Mouse (Mus musculus) ES-E14 (cell line): ENCODE data around the gene Slco2a1. TPM values are rescaled to one million over a fixed set of nuclear protein-coding genes. Genes with fewer than 3 reads are reported as not detected.

Experiments used
- DNase-seq: peaks from one replicate; pipeline ENCODE4 v3.0.0-alpha.2; 2013; ENCODE audit warnings: low read depth, low spot score
- H3K27ac ChIP-seq: 2 replicates; pipeline ENCODE4 v1.5.1; 2012; ENCODE audit warnings: low read depth, mild to moderate bottlenecking, low read length, moderate library complexity, mixed read lengths; ENCODE audit not compliant: poor library complexity, insufficient read depth, severe bottlenecking
- H3K36me3 ChIP-seq: 2 replicates; pipeline ENCODE4 v1.6.1; 2012; ENCODE audit warnings: mild to moderate bottlenecking, low read length, moderate library complexity, mixed read lengths; ENCODE audit not compliant: control insufficient read depth, poor library complexity, insufficient read depth, severe bottlenecking
- H3K4me1 ChIP-seq, 2 experiments: fragments of 150-350 bp in 1 of 2; sonication (generic) in 1 of 2; 2 replicates each; pipeline ENCODE4 v1.6.1; 2012; ENCODE audit warnings: low read length in 2 of 2, mild to moderate bottlenecking in 1 of 2, mixed read lengths in 1 of 2; ENCODE audit not compliant: control insufficient read depth in 2 of 2, insufficient read depth in 2 of 2, poor library complexity in 1 of 2
- H3K4me3 ChIP-seq, 2 experiments: fragments of 150-350 bp in 1 of 2; sonication (generic) in 1 of 2; 2 replicates each; pipeline ENCODE4 v1.5.1; 2012; ENCODE audit warnings: low read length in 2 of 2, low read depth in 1 of 2, mild to moderate bottlenecking in 1 of 2, mixed read lengths in 1 of 2; ENCODE audit not compliant: insufficient read depth in 1 of 2, poor library complexity in 1 of 2, severe bottlenecking in 1 of 2
- H3K9ac ChIP-seq: 2 replicates; pipeline ENCODE4 v1.6.1; 2012; ENCODE audit warnings: low read depth, mild to moderate bottlenecking, low read length, mixed read lengths; ENCODE audit not compliant: poor library complexity, insufficient read depth, severe bottlenecking
- H3K9me3 ChIP-seq: fragments of 150-350 bp; sonication (generic); 2 replicates; pipeline ENCODE4 v1.6.1; 2012; ENCODE audit warnings: low read depth, mild to moderate bottlenecking, low read length; ENCODE audit not compliant: control insufficient read depth, insufficient read depth
- CHD2 ChIP-seq: IDR thresholded peaks from 2 replicates; pipeline ENCODE4 v1.6.1; 2014; ENCODE audit warnings: mild to moderate bottlenecking, low read depth, low read length, inconsistent platforms
- HCFC1 ChIP-seq: IDR thresholded peaks from 2 replicates; pipeline ENCODE4 v1.6.1; 2012; ENCODE audit warnings: low read length, inconsistent platforms, borderline replicate concordance; ENCODE audit not compliant: insufficient read depth
- MAFK ChIP-seq: IDR thresholded peaks from 2 replicates; pipeline ENCODE4 v1.6.1; 2014; ENCODE audit warnings: mild to moderate bottlenecking, low read depth, low read length, inconsistent platforms; ENCODE audit not compliant: insufficient read depth
- ZC3H11A ChIP-seq: IDR thresholded peaks from 2 replicates; pipeline ENCODE4 v1.6.1; 2012; ENCODE audit warnings: low read depth, mild to moderate bottlenecking, inconsistent platforms, low read length, borderline replicate concordance
- ZNF384 ChIP-seq: IDR thresholded peaks from 2 replicates; pipeline ENCODE4 v1.6.1; 2012; ENCODE audit warnings: low read depth, low read length, inconsistent platforms
- in situ Hi-C, 2 experiments: fragments of 600-800 bp; cut with MboI; formaldehyde crosslinking; loops; one replicate each; pipeline ENCODE4 v1.15.1; 2025; ENCODE audit warnings: low sequenced_read_pairs in 2 of 2, inconsistent platforms in 1 of 2; ENCODE audit not compliant: unreplicated experiment in 2 of 2
- total RNA-seq: library from RNA; depleted of rRNA; stranded (reverse); fragments of 300-350 nt; gene quantifications from 2 replicates; pipeline ENCODE4 v1.2.3, GENCODE M21; 2012

Slco2a1 gene
- total RNA-seq, 1 experiment: 2.2 TPM

DNA sequence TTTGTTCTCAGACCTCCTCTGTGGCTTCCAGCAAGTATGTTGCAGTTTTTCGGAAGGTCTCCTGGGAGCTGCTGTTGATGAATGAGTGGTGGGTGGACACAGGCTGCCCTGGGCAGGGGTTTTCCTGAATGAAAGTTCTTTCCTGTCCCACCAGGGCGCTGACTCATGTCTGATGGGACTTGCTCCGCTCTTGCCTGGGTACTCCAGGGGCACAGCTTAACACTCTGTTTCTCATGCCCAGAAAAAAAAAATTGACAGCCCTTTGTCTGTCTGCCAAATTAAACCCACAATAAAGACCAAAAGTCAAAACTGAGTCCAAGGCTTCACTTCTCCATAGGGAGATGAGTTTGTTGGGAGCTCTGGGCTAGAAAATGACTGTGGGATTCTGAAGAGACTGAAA is 44.9 kb downstream of the Slco2a1 start:
- TF ChIP-seq ZNF384 (no peak), CHD2 (no peak), MAFK (no peak), ZC3H11A (no peak), HCFC1 (no peak)
- H3K36me3 ChIP-seq: no peaks in the 10 kb centered on the region
- in situ Hi-C loops: no loop called here

DNA sequence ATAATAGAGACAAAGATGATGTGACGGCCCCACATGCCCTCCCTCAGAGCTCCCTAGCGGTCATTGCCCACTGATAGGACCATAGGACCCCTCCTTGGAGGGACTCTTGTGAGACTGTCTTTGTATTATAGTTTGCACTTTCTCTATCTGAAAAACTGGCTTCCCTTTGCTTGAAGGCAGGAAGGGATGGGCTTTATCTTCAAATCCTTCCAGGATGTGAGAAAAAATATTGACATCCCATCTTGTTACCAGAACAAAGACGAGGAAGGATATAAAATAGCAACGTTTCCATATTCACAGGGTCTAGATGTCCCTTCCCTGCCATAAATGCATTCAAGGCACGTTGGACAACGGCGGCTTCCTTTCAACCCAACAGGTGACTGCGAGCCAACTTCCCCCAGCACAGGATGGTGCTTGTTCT is 48.5 kb downstream of the Slco2a1 start:
- Histone ChIP-seq H3K9ac (no peak overlapping the region), H3K4me3 (no peak overlapping the region), H3K9me3 (no peaks in the 10 kb centered on the region), H3K4me1 (0 out of 4 replicates have a peak, but pooled peaks cover 0 to 2% of the 10 kb centered on the region in 2 experiments), H3K27ac (no peak overlapping the region), H3K36me3 (no peaks in the 10 kb centered on the region)
- in situ Hi-C loops: no loop called here
- TF ChIP-seq ZC3H11A: no peak
- no peak for TF ChIP-seq HCFC1
- no peak for TF ChIP-seq CHD2
- TF ChIP-seq MAFK: no peak
- TF ChIP-seq ZNF384: no peak
- no peak for DNase-seq

More for the DNA sequence above, 44.9 kb downstream of the Slco2a1 start:
- no peak for DNase-seq
- Histone ChIP-seq H3K9me3 (no peaks in the 10 kb centered on the region), H3K4me1 (peaks cover 2 to 10% of the 10 kb centered on the region in 2 experiments; a peak in 2 of 4 replicates), H3K9ac (no peak overlapping the region), H3K27ac (no peak overlapping the region), H3K4me3 (no peak overlapping the region)

DNA sequence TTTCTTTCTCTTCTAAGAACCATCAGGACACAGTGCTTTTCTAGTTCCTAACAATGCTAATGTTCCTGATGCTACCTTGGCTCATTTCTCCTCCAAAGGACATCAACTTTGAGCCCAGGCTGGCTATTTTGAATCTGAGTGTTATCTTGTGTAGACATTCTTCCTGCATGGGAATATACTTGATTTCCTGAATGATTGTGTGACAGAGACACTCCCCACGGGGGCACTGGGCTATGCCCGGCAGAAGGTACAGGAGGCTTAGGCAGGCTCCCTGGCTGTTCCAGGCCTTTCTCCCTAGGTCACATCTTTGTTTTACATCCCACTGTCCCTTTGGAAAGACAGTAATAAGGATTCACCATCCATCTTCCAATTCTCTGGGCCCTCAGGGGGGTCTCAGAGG is 49.8 kb downstream of the Slco2a1 start:
- in situ Hi-C loops: no loop called here
- H3K9me3 ChIP-seq: no peaks in the 10 kb centered on the region

DNA sequence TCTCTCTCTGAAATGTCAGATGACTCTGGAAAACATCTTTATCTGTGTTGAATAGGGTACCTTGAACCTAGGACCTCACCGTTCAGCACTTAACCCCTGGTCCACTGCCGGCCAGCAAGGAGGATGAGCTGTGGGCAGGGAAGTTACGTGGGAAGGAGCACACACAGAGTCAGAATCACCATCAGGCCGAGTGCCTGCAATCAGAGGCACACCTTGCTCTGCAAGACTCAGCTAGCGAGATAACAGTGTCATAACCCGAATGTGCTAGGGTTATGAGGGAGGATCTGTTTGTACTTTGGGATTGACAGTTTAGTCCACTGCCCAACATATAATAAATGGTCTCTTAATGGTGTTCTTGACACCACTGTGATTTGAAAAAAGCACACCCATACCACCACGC is 50.2 kb downstream of the Slco2a1 start:
- DNase-seq: no peak
- H3K27ac ChIP-seq: no peak overlapping the region
- H3K9ac ChIP-seq: no peak overlapping the region
- H3K36me3 ChIP-seq: no peaks in the 10 kb centered on the region
- no peak overlapping the region for H3K4me3 ChIP-seq
- TF ChIP-seq MAFK: no peak
- no peak for TF ChIP-seq HCFC1
- no peak for TF ChIP-seq CHD2
- TF ChIP-seq ZNF384: no peak
- TF ChIP-seq ZC3H11A: no peak
- in situ Hi-C loops: no loop called here
- 0 out of 4 replicates have a peak, but pooled peaks cover 0 to 2% of the 10 kb centered on the region in 2 experiments for H3K4me1 ChIP-seq
- H3K9me3 ChIP-seq: no peaks in the 10 kb centered on the region

More for the DNA sequence above, 49.8 kb downstream of the Slco2a1 start:
- Histone ChIP-seq H3K36me3 (no peaks in the 10 kb centered on the region), H3K27ac (no peak overlapping the region), H3K9ac (no peak overlapping the region), H3K4me3 (no peak overlapping the region), H3K4me1 (0 out of 4 replicates have a peak, but pooled peaks cover 0 to 2% of the 10 kb centered on the region in 2 experiments)
- DNase-seq: no peak
- TF ChIP-seq ZC3H11A: no peak
- no peak for TF ChIP-seq CHD2
- no peak for TF ChIP-seq MAFK
- no peak for TF ChIP-seq HCFC1
- TF ChIP-seq ZNF384: no peak

DNA sequence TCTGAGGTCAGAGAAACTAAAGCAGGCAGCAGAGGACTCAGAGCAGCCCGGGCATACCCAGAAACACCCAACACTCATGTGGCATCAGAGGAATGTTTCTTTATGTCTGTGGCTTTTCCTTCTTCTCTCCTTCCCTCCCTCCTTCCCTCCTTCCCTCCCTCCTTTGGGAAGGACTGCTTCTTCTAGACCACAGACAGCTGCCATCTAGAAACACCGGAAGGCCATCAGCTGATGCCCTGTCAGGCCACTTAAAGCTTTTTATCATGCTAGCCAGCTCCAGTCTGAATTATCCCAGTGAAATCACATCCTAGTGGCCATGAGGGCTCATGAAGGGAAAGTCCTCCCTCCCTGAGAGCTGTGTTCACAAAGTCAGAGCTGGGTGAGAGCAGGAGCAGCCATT is 52.1 kb downstream of the Slco2a1 start:
- in situ Hi-C loops: no loop called here
- no peak for TF ChIP-seq HCFC1
- TF ChIP-seq CHD2: no peak
- no peak for TF ChIP-seq MAFK
- no peak for TF ChIP-seq ZNF384
- TF ChIP-seq ZC3H11A: no peak
- no peak overlapping the region for H3K27ac ChIP-seq

More for the DNA sequence above, 52.1 kb downstream of the Slco2a1 start:
- Histone ChIP-seq H3K4me3 (no peak overlapping the region), H3K4me1 (no peaks in the 10 kb centered on the region), H3K9me3 (no peaks in the 10 kb centered on the region), H3K9ac (no peak overlapping the region), H3K36me3 (no peaks in the 10 kb centered on the region)
- no peak for DNase-seq
